Mouse (Mus musculus) brown adipose tissue, adult 24 weeks (tissue): ENCODE results near the gene Sox3. TPM values are rescaled to one million over a fixed set of nuclear protein-coding genes. Genes with fewer than 3 reads are reported as not detected.

ENCODE experiments used
- H3K27ac ChIP-seq: fragments of 200-500 bp; replicated peaks from 2 replicates; pipeline ENCODE4 v1.5.1; 2012; ENCODE audit warnings: low read depth, mild to moderate bottlenecking, low read length
- H3K4me1 ChIP-seq: fragments of 200-500 bp; 2 replicates; pipeline ENCODE4 v1.6.1; 2012; ENCODE audit warnings: low read length, mixed read lengths; ENCODE audit not compliant: control insufficient read depth, insufficient read depth, insufficient read length
- H3K4me3 ChIP-seq: fragments of 200-500 bp; 2 replicates; pipeline ENCODE4 v1.5.1; 2012; ENCODE audit warnings: low read depth, mild to moderate bottlenecking, low read length, moderate library complexity; ENCODE audit not compliant: insufficient read depth
- polyA plus RNA-seq: library from polyadenylated mRNA; stranded (reverse); fragments of >200 nt; gene quantifications from 2 replicates; pipeline ENCODE4 v1.2.4, GENCODE M21; 2012; ENCODE audit not compliant: missing spikeins, insufficient read depth, insufficient read length

Gene Sox3
- polyA plus RNA-seq, result not detected in 2 replicates

DNA sequence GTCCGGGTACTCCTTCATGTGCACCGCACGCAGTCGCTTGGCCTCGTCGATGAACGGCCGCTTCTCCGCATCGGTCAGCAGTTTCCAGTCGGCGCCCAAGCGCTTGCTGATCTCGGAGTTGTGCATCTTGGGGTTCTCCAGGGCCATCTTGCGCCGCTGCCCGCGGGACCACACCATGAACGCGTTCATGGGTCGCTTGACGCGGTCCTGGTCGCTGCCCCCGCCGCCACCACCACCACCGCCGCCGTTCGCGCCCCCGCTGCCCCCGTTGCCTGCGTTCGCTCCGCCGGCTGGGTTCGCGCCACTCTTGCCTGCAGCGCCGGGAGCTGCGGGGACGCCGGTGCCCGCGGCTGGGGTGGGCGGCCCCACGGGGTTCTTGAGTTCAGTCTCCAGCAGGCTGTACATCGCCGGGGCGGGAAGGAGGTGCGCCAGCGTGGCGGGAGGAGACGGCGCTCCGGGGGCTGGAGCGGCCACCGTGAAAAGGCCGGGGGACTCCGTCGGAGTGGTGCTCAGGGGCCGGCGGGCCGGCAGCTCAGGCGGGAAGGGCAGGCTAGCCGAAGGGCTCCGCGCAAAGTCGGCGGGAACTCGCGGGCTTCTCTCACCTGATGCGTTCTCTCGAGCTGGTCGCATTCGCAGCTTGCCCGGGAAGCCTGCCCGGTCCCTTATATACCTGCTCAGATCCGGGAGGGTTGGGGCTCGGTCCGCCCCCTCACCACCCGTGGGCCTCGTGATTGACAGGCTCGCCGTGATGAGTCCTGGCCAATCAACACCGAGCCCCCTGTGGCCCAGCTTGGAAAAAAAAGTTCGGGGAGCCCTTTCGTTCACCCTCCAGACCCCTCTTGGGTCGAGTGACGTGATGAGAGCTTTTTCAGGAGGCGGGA lies at the start of gene Sox3:
Gene Sox3 (minus strand): TSS at position 630 of the 881 bp plus-strand sequence.
- Histone ChIP-seq H3K4me3 (peak within 1 kb of the TSS; percentile 42; the same call in 1 of the 2 replicates), H3K27ac (no peak within 1 kb of the TSS), H3K4me1 (no peaks in the 10 kb centered on the region; the same call in 1 of the 2 replicates)

DNA sequence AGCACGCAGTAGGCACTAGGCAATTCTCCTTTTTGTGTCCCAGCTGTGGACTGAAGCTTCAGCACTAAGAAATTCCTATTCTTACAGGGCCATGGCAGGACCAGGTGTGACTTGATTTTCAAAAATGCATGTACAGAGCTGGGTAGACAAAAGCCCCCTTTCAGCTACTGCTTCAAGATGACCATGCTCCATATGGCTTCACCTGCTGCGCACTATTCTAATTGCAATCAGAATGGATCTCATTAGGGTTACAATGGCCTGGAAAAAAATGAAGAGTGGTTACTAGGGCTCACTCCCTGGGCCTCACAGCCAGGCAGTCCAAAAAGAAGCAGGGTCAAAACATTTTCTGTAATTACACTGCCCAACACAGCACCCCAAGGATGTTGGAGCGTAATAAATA lies 47.0 kb upstream of the Sox3 start:
- Histone ChIP-seq H3K4me3 (no peak overlapping the region), H3K4me1 (no peaks in the 10 kb centered on the region), H3K27ac (no peak overlapping the region)

DNA sequence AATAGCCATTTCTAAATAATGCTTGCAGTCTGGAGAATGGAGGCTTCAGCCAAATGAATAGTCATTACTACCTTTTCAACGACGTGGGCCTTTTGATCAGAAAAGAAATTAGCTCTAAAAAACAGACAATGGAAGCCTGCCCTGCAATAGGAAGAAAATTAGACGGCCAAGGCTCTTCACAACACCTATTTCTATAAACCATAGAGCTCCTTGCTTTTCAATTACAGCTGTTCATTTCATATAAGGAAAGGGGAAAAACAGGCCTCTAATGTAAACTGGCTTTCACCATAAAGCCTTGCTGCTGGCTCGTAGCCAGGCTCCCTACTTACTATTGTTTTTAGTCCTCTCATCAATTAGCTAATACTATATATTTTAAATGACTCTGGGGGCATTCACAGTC lies 6.3 kb upstream of the Sox3 start:
- no peaks in the 10 kb centered on the region for H3K4me1 ChIP-seq
- H3K4me3 ChIP-seq, result no peak overlapping the region
- no peak overlapping the region for H3K27ac ChIP-seq

DNA sequence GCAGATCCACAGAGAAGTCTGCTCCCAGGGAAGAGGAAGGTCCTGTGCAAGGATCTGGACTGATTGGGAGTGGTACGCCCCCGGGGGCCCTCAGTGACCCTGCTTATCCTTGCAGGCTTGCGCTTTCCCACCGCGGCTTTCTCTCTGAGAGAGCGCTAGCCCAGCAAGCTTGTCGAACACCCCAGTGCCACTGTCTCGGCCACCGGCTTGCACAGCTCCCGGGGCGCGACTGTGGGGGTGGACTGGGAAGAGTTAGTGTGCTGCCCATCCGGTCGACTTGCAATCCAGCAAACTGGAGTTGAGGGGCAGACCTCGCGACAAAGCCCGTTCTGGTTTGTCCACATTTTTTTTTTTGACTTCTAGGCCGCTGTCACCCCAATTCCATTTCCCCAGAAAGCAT lies 5.4 kb upstream of the Sox3 start:
- Histone ChIP-seq H3K4me3 (no peak overlapping the region), H3K27ac (no peak overlapping the region), H3K4me1 (no peaks in the 10 kb centered on the region)

DNA sequence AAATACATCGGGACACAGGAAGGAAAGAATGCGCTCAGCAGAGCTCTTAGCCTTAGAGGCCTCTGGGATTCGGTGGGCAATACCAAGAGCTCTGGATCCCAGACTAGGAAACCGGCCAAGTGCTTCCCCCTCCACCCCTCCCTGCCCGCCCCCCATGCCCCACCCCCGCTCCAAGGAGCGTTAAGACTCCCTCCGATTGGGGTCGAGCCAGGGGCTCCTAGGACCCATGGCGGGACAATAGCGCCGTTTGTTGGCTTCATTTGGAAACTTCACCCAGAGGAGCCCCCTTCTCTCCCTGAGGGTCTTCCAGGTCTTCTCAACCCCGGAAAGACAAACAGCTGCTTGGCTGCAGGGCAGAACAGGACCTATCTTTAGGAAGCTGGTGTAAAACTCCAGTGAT lies 3.1 kb upstream of the Sox3 start:
- H3K4me1 ChIP-seq, result no peaks in the 10 kb centered on the region; the same call in 1 of the 2 replicates
- H3K4me3 ChIP-seq, result no peak overlapping the region
- no peak overlapping the region for H3K27ac ChIP-seq

DNA sequence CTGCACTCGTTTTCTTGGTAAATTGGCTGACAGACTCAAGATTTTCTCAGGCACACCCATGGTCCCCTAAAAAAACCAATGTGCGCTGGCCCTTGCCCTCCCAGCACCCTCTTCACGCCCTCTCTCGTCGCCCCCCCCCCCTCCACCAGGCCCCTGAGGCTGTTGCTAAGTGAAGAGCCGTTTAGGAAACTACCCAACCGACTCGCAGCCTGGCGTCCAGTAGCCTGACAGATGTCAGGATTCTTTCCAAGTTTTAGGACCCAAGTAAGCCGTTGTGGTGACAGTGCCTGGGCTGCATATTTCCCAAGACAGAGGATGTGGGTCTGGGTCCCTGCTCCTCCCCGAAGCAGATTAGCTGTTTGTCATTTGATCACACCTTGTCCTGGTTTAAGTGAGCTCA lies 2.2 kb upstream of the Sox3 start:
- no peak overlapping the region for H3K4me3 ChIP-seq
- H3K27ac ChIP-seq, result no peak overlapping the region
- H3K4me1 ChIP-seq, result no peaks in the 10 kb centered on the region; the same call in 1 of the 2 replicates

DNA sequence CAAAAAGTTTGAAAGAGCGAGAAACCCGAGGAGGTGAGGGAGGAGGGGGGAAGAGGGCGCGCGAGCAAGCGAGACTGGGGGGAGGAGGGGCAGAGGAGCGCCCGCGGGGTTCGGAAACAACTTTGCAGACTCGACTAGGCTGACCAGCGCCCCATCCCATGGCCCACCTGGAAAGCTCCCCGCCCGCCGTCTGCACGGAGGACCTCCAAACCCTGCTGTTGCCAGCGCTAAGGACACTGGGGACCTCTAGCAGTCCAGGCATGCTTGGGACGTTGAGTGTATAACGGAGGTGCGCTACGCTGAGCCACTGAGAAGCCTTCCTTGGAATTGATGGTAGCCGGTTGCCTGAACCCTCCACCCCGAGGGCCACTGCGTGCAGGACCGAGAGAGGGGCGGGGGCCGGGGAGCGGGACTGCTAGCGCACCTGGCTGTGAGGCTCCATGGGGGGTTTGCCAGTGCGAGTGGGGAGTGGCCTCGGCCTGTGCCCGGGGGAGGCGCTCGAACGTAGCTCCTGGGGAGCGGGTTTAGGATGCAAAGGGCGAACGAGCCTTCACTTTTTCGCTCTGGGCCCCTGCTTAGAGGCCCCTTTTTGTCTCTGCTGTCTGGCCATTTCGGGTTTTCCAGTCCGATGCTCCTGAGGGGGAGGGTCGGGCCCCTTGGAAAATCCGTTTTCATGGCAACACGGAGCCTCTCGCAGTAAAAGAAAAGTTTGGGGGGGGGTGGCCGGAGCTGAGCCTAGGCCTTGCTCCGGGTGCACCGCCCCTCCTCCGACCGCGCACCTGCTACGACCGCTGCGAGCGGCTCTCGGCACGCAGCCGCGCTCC lies 702 bp upstream of the Sox3 start:
- Histone ChIP-seq H3K4me3 (no peak overlapping the region), H3K27ac (no peak overlapping the region), H3K4me1 (no peaks in the 10 kb centered on the region; the same call in 1 of the 2 replicates)

DNA sequence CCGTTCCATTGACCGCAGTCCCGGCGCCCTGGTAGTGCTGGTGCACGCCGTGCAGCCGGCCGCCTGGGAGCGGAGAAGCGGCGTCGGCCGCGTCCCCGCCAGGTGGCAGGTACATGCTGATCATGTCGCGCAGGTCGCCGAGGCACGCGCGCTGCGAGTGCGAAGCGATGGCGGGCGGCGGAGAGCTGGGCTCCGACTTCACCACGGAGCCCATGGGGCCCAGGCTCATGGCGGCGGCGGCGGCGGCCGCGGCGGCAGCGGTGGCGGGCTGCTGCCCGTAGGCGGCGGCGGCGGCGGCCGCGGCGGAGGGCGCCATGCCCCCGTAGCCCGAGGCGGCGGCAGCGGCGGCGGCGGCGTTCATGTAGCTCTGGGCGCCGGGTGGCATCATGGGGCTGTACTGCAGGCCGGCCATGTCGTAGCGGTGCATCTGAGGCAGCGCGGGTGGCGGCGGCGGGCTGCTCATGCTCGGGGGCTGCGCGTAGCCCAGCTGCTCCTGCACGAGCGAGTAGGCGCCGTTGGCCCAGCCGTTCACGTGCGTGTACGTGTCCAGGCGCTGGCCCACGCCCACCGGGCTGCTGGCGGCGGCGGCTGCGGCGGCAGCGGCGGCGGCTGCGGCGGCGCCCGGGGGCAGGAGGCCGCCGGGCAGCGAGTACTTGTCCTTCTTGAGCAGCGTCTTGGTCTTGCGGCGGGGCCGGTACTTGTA lies 981 bp downstream of the Sox3 start:
- peak overlapping the region; percentile 42 for H3K4me3 ChIP-seq
- H3K4me1 ChIP-seq, result no peaks in the 10 kb centered on the region; the same call in 1 of the 2 replicates
- no peak overlapping the region for H3K27ac ChIP-seq

DNA sequence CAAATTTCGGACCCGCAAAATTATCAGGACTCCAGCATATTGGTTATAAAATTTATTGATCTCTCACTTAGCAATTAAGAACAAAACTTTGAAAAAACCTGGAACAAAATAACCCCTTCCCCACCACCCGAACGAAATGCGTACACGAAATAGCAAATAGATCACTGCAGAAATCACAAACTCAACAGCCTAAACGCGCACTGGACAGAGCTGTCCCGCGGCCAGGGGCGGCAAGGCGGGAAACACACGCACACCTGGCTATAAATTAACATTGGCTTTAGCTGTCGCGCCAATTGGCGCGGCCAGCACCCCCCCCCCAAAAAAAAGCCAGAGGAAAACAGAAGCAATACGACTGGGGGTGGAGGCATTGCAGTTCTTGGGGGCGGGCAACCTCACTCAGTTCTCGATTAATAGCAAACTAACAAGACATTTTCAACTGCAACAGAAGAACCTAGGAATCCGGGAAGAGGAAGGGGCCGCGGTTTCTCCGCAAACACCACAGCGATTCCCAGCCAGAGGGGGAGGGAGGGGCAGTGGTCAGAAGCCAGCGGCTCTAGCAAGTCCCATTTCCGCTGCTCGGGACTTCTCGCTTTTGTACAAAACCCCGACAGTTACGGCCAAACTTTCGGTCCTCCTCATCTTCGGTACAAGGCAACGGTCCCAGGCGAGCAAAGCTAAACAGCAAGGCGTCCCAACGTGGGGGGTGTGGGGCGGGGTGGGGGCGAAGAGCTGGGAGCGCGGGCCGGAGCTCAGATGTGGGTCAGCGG lies 1.7 kb downstream of the Sox3 start:
- H3K4me1 ChIP-seq, result no peaks in the 10 kb centered on the region; the same call in 1 of the 2 replicates
- H3K4me3 ChIP-seq, result peak overlapping the region; percentile 6
- H3K27ac ChIP-seq, result no peak overlapping the region

DNA sequence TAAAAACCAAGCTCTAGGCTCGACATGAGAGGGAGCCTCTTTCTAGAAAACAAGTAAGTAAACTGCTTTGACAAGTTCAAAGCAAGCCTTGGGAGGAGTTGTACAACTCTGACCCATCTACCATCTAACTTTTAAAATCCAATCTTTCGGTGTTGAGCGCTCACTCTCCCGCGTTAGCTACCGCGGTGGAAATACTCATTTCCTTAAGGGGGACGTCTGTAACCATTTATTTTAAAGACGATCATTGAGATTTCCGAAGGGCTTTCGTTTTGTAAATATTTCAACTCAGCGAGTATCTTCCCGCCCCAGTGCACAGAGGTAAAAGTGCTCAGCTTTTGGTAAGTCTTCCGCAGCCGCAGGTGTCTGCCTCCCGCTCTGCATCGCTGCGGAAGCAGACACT lies 2.6 kb downstream of the Sox3 start:
- Histone ChIP-seq H3K4me1 (no peaks in the 10 kb centered on the region; the same call in 1 of the 2 replicates), H3K27ac (no peak overlapping the region), H3K4me3 (no peak overlapping the region)

DNA sequence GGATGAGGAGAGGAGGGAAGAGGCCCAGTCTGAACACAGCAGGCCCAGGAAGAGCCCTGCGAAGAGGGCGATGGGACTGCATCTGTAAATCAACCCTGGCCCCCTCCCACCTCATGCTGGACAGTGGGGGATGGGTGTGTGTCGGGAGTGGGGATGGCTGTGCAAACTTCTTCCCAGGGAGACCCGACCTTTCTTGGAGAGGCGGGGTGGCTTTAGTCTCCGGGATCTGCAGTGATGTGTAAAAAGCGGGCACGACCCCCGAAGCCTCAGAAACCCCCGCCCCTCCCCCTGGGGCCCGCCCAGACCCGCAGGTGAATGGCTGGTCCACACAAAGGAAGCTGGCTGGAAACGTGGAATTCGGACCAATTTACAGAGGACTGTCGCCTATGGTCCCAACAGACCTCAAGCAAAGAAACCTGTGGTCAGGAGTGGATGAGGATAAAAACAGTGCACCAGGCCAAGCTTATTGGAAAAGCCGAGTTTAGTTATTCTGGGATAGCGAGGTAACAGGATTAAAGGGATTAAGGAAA lies 3.2 kb downstream of the Sox3 start:
- H3K4me3 ChIP-seq, result no peak overlapping the region
- no peak overlapping the region for H3K27ac ChIP-seq
- no peaks in the 10 kb centered on the region; the same call in 1 of the 2 replicates for H3K4me1 ChIP-seq
